Mouse (Mus musculus): ENCODE data around the gene Tenm4. TPM values are rescaled to one million over a fixed set of nuclear protein-coding genes. Genes with fewer than 3 reads are reported as not detected.

Tenm4 gene
- total RNA-seq, 4 experiments from 2014 or later: 18.1 to 36.5 (median 27.2) TPM

- DNase-seq: no peak
Observed at GRCm38 (mm10) chr7:96203812-96204560, 32.9 kb downstream of the Tenm4 start.

GRCm38 (mm10) chr7:96204809-96205350, 33.8 kb downstream of the Tenm4 start:
- DNase-seq: no peak

GRCm38 (mm10) chr7:96207071-96207470, 36.0 kb downstream of the Tenm4 start:
- DNase-seq: no peak

GRCm38 (mm10) chr7:96209783-96210524, 38.9 kb downstream of the Tenm4 start:
- DNase-seq: no peak

DNA sequence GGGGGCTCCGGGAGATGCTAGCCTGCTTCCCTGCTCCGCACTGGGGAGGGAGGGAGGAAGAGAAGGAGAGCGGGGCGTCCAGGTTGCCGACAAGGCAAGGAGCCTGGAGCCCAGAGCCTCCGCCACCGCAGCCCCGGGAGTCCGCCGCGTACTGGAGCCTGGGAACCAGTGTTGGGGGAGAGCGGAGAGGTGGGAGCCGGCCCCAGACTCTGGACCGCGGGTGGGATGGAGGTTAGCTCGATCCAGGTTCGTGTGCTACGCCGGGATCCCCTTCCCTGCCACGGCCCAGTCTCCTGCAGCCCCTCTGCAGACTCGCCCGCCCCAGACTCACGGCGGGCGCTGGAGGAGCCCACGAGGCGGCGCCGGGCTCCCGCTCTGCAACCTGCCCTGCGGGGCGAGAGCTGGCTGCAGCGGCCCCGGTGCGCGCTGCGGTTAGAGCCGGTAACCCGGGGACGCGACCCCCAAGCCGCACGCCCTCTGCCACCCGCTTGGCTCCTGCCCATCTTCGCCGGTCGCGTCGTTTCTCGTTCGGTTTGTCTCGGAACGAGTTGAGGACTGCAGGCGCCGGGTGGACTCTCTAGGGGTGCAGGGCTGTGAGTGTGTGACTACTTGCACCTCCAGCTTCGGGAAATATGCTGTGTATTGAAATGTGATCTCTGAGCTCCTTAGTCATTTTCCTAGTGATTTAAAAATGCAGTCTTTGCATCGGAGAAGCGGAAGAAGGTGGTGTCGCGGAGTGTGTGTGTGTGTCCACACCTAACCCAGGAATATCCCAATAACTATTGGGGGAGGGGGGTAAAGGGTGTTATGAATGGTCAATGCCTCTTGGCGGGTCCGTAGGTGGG, 39.7 kb downstream of the Tenm4 start:
- no peak for DNase-seq

GRCm38 (mm10) chr7:96211618-96212021, 40.6 kb downstream of the Tenm4 start:
- no peak for DNase-seq

GRCm38 (mm10) chr7:96212224-96212591, 41.2 kb downstream of the Tenm4 start:
- DNase-seq: no peak

GRCm38 (mm10) chr7:96212592-96213541, 41.8 kb downstream of the Tenm4 start:
- no peak for DNase-seq

DNA sequence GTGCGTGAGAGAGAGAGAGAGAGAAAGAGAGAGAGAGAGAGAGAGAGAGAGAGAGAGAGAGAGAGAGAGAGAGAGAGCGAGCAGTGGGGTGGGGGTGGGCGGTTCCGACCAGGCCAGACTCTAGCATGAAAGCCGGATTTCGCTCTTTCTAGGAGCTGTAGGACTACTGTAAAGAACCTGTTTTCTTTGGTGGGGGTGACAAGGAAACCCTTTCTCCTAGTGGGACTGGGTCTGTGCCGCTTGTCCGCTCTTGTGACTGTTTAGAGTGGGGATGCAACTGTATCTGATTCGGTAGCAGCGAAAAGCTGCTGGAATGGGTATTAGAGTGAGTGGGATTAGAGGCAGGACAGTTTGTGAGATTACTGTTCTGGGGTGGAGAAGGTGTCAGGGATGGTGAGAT, 42.7 kb downstream of the Tenm4 start:
- no peak for DNase-seq

GRCm38 (mm10) chr7:96214876-96215275, 43.8 kb downstream of the Tenm4 start:
- no peak for DNase-seq

- no peak for DNase-seq
Observed at GRCm38 (mm10) chr7:96215894-96216509, 45.0 kb downstream of the Tenm4 start.

DNA sequence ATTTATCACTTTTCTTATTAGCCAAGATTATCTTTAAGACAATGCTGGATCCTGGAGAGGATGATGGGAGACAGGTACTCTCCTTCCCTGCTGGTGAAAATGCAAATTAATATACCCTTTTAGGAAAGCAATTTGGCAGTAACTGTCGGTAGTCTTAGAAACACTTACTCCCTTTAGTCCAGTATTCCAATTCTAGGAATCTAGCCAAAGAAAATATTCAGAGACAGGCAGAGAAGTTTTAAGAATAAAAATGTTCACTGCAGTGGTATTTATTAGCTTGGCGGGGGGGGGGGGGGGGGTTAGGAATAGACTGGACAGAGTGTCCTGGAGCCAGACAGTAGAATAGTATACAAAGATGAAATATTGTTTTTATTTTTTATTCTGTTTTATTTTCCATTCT, 48.3 kb downstream of the Tenm4 start:
- DNase-seq: no peak

GRCm38 (mm10) chr7:96220647-96221046, 49.6 kb downstream of the Tenm4 start:
- no peak for DNase-seq

- DNase-seq: no peak
Observed at GRCm38 (mm10) chr7:96222569-96222968, 51.5 kb downstream of the Tenm4 start.

GRCm38 (mm10) chr7:96228562-96229268, 57.7 kb downstream of the Tenm4 start:
- DNase-seq: no peak

DNA sequence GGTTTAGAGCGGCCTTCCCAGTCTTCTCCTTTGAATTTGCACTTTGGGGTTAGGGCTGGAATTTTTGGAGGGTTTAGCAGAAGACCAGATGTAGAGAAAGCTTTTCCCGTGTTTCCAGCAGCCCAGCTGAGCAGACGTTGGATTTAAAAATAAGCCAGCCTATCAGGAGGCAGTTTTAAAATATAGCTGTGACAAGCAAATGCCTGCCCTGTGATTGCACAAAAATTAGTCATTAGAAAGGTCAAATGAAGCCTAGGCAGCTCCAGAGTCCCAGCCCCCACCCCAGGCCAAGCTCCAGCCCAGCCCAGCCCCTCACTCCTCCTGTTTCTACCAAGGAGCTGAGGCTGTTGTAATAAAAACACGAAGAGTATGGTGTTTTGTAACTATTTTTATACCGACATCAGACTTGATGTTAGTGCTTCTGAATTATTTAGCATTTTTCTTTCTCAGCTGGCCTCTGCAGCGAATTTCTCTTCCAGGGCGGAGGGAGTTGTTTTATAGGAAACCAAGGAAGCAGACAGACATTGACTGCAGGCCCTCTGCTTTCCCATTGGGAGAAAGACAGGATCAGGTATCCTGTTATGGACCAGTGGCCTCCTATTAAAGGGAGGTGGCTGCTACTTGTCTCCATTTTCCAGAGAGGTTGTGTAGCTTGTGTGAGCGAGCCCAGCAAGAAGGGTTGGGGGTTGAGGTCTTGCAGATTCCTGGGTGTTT, 59.1 kb downstream of the Tenm4 start:
- no peak for DNase-seq

DNA sequence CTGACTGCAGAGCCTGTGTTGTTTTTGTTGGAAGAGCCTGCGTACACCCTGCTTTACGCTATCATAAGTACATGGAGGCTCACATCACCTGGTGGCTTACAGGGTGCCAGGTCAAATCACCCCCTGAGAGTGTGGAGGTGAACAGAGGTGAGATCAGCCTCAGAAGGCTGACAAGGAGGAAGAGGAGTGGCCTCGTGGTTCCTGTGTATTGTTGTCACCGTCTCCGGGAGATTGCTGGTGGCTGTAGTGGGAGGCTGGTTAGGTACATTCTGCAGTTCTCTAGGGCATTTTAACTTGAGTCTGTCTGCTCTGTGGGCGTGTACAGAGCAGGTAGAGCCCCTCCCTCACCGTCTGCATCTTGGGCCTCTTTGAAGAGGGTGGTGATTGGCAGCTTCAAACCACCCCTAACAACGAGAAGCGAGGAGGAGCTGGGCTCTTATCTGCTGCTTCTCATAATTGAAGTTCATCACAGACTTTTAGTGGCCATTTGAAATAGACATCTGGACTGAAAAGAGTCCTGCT, 59.7 kb downstream of the Tenm4 start:
- no peak for DNase-seq

DNA sequence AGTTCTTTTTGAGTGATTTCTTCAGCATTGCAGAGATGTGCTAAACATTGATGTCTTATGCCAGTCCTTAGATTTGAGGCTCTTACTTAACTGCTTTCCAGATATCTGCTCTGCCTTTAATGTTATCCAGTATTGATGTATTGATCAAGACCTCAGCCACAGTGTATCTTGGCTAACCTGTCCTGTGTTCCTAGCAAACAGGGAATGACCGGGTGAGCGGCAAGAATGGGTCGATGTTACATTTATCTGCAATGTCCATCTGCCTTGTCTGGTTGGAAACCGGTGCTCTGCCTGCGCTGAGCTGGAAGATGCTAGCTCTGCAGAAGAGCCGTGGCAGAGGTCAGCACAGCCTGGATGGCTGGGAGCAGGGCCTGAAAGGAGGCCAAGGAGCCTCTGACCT, 64.8 kb downstream of the Tenm4 start:
- DNase-seq: no peak

GRCm38 (mm10) chr7:96240661-96241060, 69.6 kb downstream of the Tenm4 start:
- no peak for DNase-seq
